Mouse (Mus musculus): Measurements from ENCODE around the gene Msl3l2.

Msl3l2 gene

GRCm38 (mm10) chr10:56106333-56106995 lies at the start of gene Msl3l2:
Gene Msl3l2, plus strand, starts transcription at chr10:56106917.
- DNase-seq = peak; percentile 80

- no peak for DNase-seq
Measured at GRCm38 (mm10) chr10:56058979-56059422, 47.7 kb upstream of the Msl3l2 start.

GRCm38 (mm10) chr10:56061238-56061830 lies 45.4 kb upstream of the Msl3l2 start:
- DNase-seq = no peak

- no peak for DNase-seq
Measured at GRCm38 (mm10) chr10:56062746-56063145, 44.0 kb upstream of the Msl3l2 start.

- DNase-seq = no peak
Measured at GRCm38 (mm10) chr10:56089714-56090113, 17.0 kb upstream of the Msl3l2 start.

- no peak for DNase-seq
Measured at GRCm38 (mm10) chr10:56094586-56094985, 12.1 kb upstream of the Msl3l2 start.

- DNase-seq = no peak
Measured at GRCm38 (mm10) chr10:56096757-56097156, 10.0 kb upstream of the Msl3l2 start.

GRCm38 (mm10) chr10:56099126-56099525 lies 7.6 kb upstream of the Msl3l2 start:
- no peak for DNase-seq

GRCm38 (mm10) chr10:56099641-56100310 lies 6.9 kb upstream of the Msl3l2 start:
- DNase-seq = no peak

- DNase-seq = no peak
Measured at GRCm38 (mm10) chr10:56106996-56107334, 248 bp downstream of the Msl3l2 start.

- peak; percentile 47 for DNase-seq
Measured at GRCm38 (mm10) chr10:56114951-56115635, 8.4 kb downstream of the Msl3l2 start.

- DNase-seq = peak; percentile 7
Measured at GRCm38 (mm10) chr10:56115636-56116180, 9.0 kb downstream of the Msl3l2 start.

- DNase-seq = no peak
Measured at GRCm38 (mm10) chr10:56126972-56127371, 20.3 kb downstream of the Msl3l2 start.

GRCm38 (mm10) chr10:56129642-56130041 lies 22.9 kb downstream of the Msl3l2 start:
- DNase-seq = no peak

GRCm38 (mm10) chr10:56137191-56137590 lies 30.5 kb downstream of the Msl3l2 start:
- no peak for DNase-seq

- no peak for DNase-seq
Measured at GRCm38 (mm10) chr10:56148920-56149319, 42.2 kb downstream of the Msl3l2 start.

GRCm38 (mm10) chr10:56156956-56157355 lies 50.2 kb downstream of the Msl3l2 start:
- DNase-seq = no peak

- DNase-seq = no peak
Measured at GRCm38 (mm10) chr10:56158207-56158606, 51.5 kb downstream of the Msl3l2 start.

- no peak for DNase-seq
Measured at GRCm38 (mm10) chr10:56158748-56159147, 52.0 kb downstream of the Msl3l2 start.

- no peak for DNase-seq
Measured at GRCm38 (mm10) chr10:56164411-56164810, 57.7 kb downstream of the Msl3l2 start.

- no peak for DNase-seq
Measured at GRCm38 (mm10) chr10:56165758-56166157, 59.0 kb downstream of the Msl3l2 start.

All from liver (tissue).